8 mouse cellular contexts compared by ENCODE assay signal in genomic region chr7:128523962-128524581, GRCm38 (mm10). TPM values are rescaled to one million over a fixed set of nuclear protein-coding genes. Genes with fewer than 3 reads are reported as not detected.
DNase-seq lines count a peak whose midpoint lies in the region; ATAC-seq and TF ChIP-seq lines count a peak whose summit lies in the region.

No protein-coding gene starts in this region.

- no peaks in the 10 kb centered on the region for H3K9me3 ChIP-seq in embryonic facial prominence, embryonic 11.5 days (replicated peaks; ENCODE audit: control insufficient read depth, low read length)
- no peaks in the 10 kb centered on the region for H3K9me3 ChIP-seq in heart, embryonic 10.5 days
- no peaks in the 10 kb centered on the region for H3K9me3 ChIP-seq in lung, embryonic 14.5 days (ENCODE audit: low read depth, low read length)
- no peaks in the 10 kb centered on the region for H3K9me3 ChIP-seq in neural tube, embryonic 13.5 days

- peak overlapping the region; percentile 25; the same call in 1 of the 2 replicates for H3K27ac ChIP-seq in embryonic facial prominence, embryonic 11.5 days (replicated peaks; ENCODE audit: low read depth, low read length)
- H3K27ac ChIP-seq in heart, embryonic 10.5 days, result peak overlapping the region; percentile 98
- peak overlapping the region; percentile 96 for H3K27ac ChIP-seq in lung, embryonic 14.5 days (ENCODE audit: low read depth)
- peak overlapping the region; percentile 64; the same call in 1 of the 2 replicates for H3K27ac ChIP-seq in neural tube, embryonic 13.5 days (replicated peaks)

- peaks cover 54% of the 10 kb centered on the region for H3K79me2 ChIP-seq in C2C12 (ENCODE audit: control insufficient read depth, insufficient read depth)

- H3K9ac ChIP-seq in embryonic facial prominence, embryonic 11.5 days (replicated peaks; ENCODE audit: low read length), result peak overlapping the region; percentile 65
- H3K9ac ChIP-seq in lung, embryonic 14.5 days, result peak overlapping the region; percentile 77
- peak overlapping the region; percentile 71 for H3K9ac ChIP-seq in neural tube, embryonic 13.5 days

- peaks cover 48% of the 10 kb centered on the region for H3K79me3 ChIP-seq in C2C12 (ENCODE audit: low read depth)

- peak; percentile 96 for DNase-seq in adrenal gland, adult 2 months
- peak; percentile 62 for DNase-seq in embryonic facial prominence, embryonic 11.5 days (ENCODE audit: low spot score)
- DNase-seq in heart, embryonic 10.5 days (ENCODE audit: low spot score), result peak; percentile 88
- peak; percentile 70 to 71 for DNase-seq in kidney, adult 8-10 months
- peak; percentile 82 for DNase-seq in lung, embryonic 14.5 days
- DNase-seq in thymus, postnatal 10 days (ENCODE audit: low spot score in 2 of 2), result peak; percentile 9 to 16

- TF ChIP-seq CTCF in C2C12 (IDR thresholded peaks at IDR 0.05; ENCODE audit: control insufficient read depth, insufficient read depth, insufficient read length), result no peak
- no peak for TF ChIP-seq CTCF in lung, embryonic 14.5 days (IDR thresholded peaks at IDR 0.05; ENCODE audit: low read depth)

- ATAC-seq in embryonic facial prominence, embryonic 11.5 days (replicated peaks; ENCODE audit: insufficient number of reproducible peaks, low FRiP score, low TSS enrichment, low read depth), result 0 out of 2 replicates have a peak, but pooled peaks have one; percentile 22
- peak; percentile 64 for ATAC-seq in lung, embryonic 14.5 days (ENCODE audit: insufficient read depth)
- ATAC-seq in neural tube, embryonic 13.5 days (ENCODE audit: low read depth), result peak; percentile 23; the same call in 1 of the 2 replicates

- peak overlapping the region; percentile 92 for H3ac ChIP-seq in C2C12 (ENCODE audit: control insufficient read depth, insufficient read length, low read depth)

- H3K4me1 ChIP-seq in embryonic facial prominence, embryonic 11.5 days (ENCODE audit: control insufficient read depth, insufficient read depth, low read length), result no peaks in the 10 kb centered on the region; the same call in 1 of the 2 replicates
- peaks cover 47% of the 10 kb centered on the region for H3K4me1 ChIP-seq in heart, embryonic 10.5 days
- H3K4me1 ChIP-seq in lung, embryonic 14.5 days (ENCODE audit: insufficient read depth), result peaks cover 11% of the 10 kb centered on the region
- H3K4me1 ChIP-seq in neural tube, embryonic 13.5 days (replicated peaks), result peaks cover 26% of the 10 kb centered on the region

- H3K4me2 ChIP-seq in embryonic facial prominence, embryonic 11.5 days (ENCODE audit: low read depth, low read length), result peak overlapping the region; percentile 96
- H3K4me2 ChIP-seq in lung, embryonic 14.5 days, result peak overlapping the region; percentile 89
- peak overlapping the region; percentile 62 for H3K4me2 ChIP-seq in neural tube, embryonic 13.5 days

- H3K4me3 ChIP-seq in C2C12 (ENCODE audit: insufficient read depth, poor library complexity, severe bottlenecking), result peak overlapping the region; percentile 63
- H3K4me3 ChIP-seq in embryonic facial prominence, embryonic 11.5 days (ENCODE audit: low read depth, low read length), result peak overlapping the region; percentile 48
- peak overlapping the region; percentile 85 for H3K4me3 ChIP-seq in heart, embryonic 10.5 days
- H3K4me3 ChIP-seq in lung, embryonic 14.5 days (ENCODE audit: low read depth, low read length), result peak overlapping the region; percentile 74
- peak overlapping the region; percentile 44 for H3K4me3 ChIP-seq in neural tube, embryonic 13.5 days

- H3K27me3 ChIP-seq in C2C12 (ENCODE audit: control insufficient read depth, insufficient read depth, insufficient read length), result no peaks in the 10 kb centered on the region
- no peaks in the 10 kb centered on the region; the same call in 1 of the 2 replicates for H3K27me3 ChIP-seq in embryonic facial prominence, embryonic 11.5 days (ENCODE audit: control insufficient read depth, insufficient read depth, low read length)
- no peaks in the 10 kb centered on the region for H3K27me3 ChIP-seq in heart, embryonic 10.5 days (ENCODE audit: insufficient read depth, poor library complexity, severe bottlenecking)
- H3K27me3 ChIP-seq in lung, embryonic 14.5 days (ENCODE audit: insufficient read depth, low read length), result no peaks in the 10 kb centered on the region
- peaks cover 41% of the 10 kb centered on the region for H3K27me3 ChIP-seq in neural tube, embryonic 13.5 days

- WGBS in embryonic facial prominence, embryonic 11.5 days, result under 1% methylated on average over 51 of the region's 51 CpGs
- WGBS in heart, embryonic 10.5 days, result under 1% methylated on average over 51 of the region's 51 CpGs
- WGBS in lung, embryonic 14.5 days, result under 1% methylated on average over 51 of the region's 51 CpGs
- 1% methylated on average over 51 of the region's 51 CpGs for WGBS in neural tube, embryonic 13.5 days

- peaks cover 13% of the 10 kb centered on the region for H3K36me3 ChIP-seq in C2C12 (ENCODE audit: control insufficient read depth, insufficient read depth)
- no peaks in the 10 kb centered on the region for H3K36me3 ChIP-seq in embryonic facial prominence, embryonic 11.5 days (replicated peaks; ENCODE audit: control insufficient read depth, insufficient read depth, low read depth, low read length)
- 0 out of 2 replicates have a peak, but pooled peaks cover 5% of the 10 kb centered on the region for H3K36me3 ChIP-seq in heart, embryonic 10.5 days
- no peaks in the 10 kb centered on the region for H3K36me3 ChIP-seq in lung, embryonic 14.5 days (ENCODE audit: insufficient read depth)
- H3K36me3 ChIP-seq in neural tube, embryonic 13.5 days, result no peaks in the 10 kb centered on the region

TF ChIP-seq in C2C12, 6 proteins besides CTCF, POLR2A, EP300 and RAD21:
- TF ChIP-seq USF1 (IDR thresholded peaks at IDR 0.05; ENCODE audit: low read depth) (no peak), MAX (IDR thresholded peaks at IDR 0.05) (peak; percentile 47), MYOG (IDR thresholded peaks at IDR 0.05; ENCODE audit: control insufficient read depth, extremely low read depth, insufficient read length) (no peak)

RNA-seq across cellular contexts. Expression of gene Bag3, which starts 0.7 kb away (rescaled TPM):
- polyA plus RNA-seq in C2C12 (2012; fragmentation: generic; extraction: Trizol), result 78.2 TPM
- total RNA-seq in adrenal gland, adult 2 months (2021), result 100 to 1,000 TPM; 143 to 425 TPM
- polyA plus RNA-seq in adrenal gland, adult 2 months (2012; rRNA removed), result 196 and 360 TPM in 2 replicates
- 6.7 and 7.6 TPM in 2 replicates for polyA plus RNA-seq in embryonic facial prominence, embryonic 11.5 days (2014; fragmentation: Nextera tagmentation; extraction: Ambion mirVana)
- 13.3 and 19.8 TPM in 2 replicates for polyA plus RNA-seq in heart, embryonic 10.5 days (2016; fragmentation: Nextera tagmentation; extraction: Ambion mirVana)
- 20.9 and 22.7 TPM in 2 replicates for polyA plus RNA-seq in lung, embryonic 14.5 days (2014; fragmentation: Nextera tagmentation; extraction: Ambion mirVana)
- polyA plus RNA-seq in neural tube, embryonic 13.5 days (2015; fragmentation: Nextera tagmentation; extraction: Ambion mirVana), result 3.2 and 3.6 TPM in 2 replicates

Comparison
In these comparisons a context has a peak if more than half of its experiments do, and no peak if none do; other contexts are left out.
1. Peak in every context shown above with its lines: DNase-seq, ATAC-seq, H3K4me3 ChIP-seq and H3K27ac ChIP-seq.
2. DNase-seq: peak in every context shown above with its lines; median percentile 96 in adrenal gland, adult 2 months; 88 in heart, embryonic 10.5 days; 82 in lung, embryonic 14.5 days; 70 in kidney, adult 8-10 months; 62 in embryonic facial prominence, embryonic 11.5 days; 12 in thymus, postnatal 10 days.
3. H3K27ac ChIP-seq: peak in every context shown above with its lines; median percentile 98 in heart, embryonic 10.5 days; 96 in lung, embryonic 14.5 days; 64 in neural tube, embryonic 13.5 days; 25 in embryonic facial prominence, embryonic 11.5 days.